Mouse (Mus musculus) monocyte, adult 2 months (primary cell): ENCODE data around the gene Neo1.

Experiments
- DNase-seq, 2 experiments: peaks; one replicate each; pipeline ENCODE4 v3.0.0; 2022; ENCODE audit warnings: low spot score in 2 of 2, low read depth in 1 of 2

Neo1 gene

DNA sequence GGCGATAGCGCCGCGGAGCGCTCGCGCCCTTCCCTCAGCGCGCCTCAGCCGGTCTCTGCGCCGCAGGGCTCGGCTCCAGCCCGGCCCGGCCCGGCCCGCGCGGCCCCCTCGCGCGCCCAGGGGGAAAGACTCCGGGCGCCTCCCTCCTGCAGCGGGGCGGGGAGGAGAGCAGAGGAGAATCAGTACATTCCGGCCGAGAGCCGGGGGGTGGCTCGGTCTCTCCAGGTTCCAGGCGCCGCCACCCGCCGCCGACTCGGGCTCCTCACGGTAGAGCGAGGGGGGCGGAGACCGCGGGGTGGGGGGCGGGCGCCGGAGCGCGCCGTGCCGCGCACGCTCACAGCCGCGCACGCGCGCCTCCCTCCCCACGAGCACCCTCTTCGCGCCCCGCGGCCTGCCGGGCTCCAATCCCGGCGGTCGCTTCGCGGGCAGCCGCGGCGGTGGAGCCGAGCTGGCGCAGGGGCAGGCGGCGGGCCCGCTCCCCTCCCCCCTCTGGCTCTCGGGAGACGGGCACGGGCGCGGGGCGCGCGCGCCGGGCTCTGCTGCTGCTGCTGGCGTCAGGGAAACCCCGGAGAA, at the start of gene Neo1:
Gene Neo1 (minus strand): TSS at position 283 of the 573 bp plus-strand sequence.
- DNase-seq, result no peak

DNA sequence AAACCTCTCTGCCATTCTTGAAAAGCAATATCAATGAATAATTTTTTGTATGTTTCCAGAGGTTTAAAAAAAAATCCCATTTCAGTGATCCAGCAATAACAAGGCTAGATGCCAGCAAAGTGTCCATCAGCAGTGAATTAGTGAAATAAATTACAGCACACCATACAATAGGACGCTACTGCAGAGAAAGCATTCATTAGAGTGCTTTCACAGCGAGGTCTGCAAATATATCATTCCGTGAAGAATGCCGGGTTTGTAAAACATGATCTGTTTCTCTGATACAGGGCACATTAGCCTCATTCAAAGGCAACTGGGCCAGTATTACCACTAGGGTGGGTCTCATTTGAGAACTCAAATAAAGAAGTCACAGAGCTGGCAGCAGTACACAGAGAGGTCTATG, 39.4 kb upstream of the Neo1 start:
- DNase-seq, result no peak

DNA sequence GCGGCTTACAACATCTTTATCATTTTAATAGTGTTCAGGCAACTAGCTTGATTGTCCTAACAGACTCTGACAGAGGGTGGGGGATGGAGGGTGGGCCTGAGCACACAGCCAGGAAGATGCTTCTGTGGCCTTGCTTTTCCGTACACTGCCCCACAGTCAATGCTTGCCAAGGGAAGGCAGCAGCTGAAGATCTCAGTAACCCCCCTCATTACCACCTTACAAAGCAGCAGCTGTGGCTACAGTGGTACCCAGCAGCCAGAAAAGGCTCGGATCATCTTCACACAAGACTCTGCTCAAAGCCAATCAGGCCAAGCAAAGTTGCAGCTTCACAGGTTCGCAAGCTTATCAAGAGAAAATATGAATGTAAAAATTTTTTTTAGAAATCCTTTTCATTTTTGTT, 37.6 kb upstream of the Neo1 start:
- no peak for DNase-seq

DNA sequence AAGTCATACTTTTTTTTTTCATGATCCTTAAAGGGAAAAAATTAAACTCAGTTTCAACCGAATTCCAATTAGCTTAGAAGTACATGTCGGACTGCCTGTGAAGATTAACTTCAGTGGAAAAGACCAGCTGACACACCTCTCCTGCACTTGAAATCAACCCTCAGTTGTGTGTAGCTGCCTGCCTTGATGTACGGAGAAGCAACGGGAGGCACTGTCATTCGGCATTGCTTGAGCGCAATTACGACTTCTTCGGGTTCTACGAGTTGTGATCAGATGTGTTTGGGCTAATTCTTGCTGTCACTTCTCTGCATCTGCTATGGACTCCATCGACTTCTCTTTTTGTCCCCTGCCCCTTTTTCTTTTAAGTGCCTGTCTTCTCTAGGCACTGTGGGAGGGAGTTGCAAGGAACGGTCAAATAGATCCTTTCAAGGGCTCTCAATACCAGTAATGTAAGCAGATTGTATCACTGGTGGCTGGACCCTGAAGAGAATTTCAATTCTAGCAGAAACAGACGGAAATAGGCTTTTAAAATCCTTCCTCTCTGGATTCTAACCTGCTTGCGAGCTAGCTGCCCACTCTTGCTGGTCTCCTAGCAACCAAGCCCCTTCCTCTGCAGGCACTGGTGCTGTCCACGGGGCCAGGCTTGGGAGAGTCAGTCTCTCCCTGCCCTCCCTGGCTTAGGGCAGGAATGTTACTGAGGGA, 36.0 kb upstream of the Neo1 start:
- DNase-seq, result no peak

DNA sequence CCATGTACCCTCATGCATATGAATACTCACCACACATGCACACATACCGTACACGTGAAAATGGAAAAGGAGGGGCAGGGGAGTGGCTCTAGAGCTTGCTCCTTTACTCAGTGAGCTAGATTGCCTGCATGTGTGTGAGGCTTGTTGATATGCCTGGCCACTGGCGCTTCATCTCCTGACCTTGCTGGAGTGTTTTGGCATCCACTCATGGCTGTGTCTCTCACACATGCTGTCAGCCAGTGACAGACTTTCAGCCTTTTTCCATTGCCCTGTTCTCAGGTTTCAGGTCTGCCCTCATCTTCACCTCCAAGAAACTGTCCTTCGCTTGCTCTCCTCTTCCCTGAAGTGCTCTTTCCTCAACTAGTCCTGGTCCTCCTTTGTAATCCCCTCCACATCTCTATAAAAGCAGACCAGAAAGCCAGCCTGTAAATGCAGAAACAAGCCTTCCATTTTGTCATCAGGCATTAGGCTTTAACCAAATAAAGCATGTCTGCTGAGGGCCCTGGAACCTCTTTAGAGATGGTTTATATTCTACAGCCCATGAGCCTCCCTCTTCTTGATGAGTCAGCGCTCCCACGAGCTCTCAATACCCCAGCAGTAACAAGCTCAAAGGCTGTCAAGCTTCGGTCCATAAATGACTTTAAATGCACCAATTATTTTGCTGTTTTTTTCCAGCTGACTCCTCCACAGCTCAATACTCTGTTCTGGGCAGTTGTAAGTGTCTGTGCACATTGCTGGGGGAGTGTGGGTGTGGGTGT, 35.2 kb upstream of the Neo1 start:
- DNase-seq, result no peak

DNA sequence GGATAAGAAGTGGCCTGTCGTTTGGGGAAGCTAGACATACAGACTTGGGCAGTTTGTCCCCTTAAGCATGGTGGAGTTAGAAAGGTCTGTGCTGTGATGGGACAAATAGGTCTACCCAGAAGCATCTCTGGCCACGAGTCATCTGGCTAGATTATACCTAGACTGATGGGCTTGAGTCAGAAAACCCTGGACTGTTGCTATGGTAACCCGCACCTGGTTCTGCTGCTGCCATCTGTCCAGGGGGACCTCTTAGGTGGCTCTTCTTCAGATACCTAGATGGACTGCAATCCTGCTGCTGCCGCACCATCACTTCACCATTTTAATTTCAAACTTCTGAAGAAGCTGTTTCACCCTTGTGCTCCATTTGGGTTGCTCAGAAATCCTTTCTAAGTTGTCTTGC, 34.0 kb upstream of the Neo1 start:
- DNase-seq, result no peak

DNA sequence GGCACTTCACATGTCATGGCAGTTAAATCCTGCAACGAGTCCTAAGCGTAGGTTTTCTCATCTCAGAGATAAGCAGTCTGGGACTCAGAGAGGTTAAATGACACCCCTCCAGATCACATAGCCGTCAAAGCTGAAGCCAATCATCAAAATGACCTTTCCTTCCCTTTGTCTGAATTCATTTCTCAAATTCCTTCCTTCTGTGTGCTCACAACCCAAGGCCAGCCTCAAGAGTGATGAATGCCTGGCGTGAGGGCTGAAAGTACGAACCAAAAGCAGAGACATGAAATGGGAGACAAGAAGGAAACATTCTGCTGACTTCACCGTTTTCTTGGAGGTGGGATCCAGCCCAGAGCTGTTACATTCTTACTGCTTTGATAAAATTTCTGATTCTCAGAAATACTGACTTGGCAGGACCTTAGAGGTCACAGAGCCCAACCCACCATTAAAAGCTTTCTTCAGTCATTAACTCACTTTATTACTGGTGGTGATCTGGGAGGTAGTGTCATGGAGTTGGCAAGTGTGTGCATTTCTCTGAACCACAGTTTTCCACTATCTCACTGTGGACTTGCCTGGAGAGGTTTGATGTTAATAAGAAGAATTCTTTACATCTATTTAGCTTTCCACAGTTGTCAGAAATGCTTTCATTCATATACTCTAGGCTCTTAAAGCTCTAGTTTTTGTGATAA, 29.5 kb upstream of the Neo1 start:
- no peak for DNase-seq

DNA sequence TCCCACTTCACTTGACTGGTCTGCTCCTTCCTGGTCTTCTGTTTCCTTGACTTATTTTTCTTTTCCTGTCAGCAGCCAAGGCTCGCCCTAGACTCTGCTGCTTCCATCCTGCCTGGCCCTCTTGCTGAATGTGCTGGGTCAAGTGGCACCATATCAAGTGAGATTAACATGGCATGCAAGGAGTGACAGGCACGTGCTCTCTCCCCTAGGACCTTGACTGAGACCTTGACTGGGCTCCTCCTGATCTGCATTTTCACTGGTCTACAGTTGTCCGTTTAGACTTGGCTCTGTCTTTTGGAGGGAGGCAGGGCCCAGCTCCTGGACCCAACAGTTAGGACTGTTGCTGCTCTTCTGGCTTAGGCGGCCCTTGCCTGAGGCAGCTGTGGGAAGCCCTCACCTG, 26.2 kb upstream of the Neo1 start:
- no peak for DNase-seq

DNA sequence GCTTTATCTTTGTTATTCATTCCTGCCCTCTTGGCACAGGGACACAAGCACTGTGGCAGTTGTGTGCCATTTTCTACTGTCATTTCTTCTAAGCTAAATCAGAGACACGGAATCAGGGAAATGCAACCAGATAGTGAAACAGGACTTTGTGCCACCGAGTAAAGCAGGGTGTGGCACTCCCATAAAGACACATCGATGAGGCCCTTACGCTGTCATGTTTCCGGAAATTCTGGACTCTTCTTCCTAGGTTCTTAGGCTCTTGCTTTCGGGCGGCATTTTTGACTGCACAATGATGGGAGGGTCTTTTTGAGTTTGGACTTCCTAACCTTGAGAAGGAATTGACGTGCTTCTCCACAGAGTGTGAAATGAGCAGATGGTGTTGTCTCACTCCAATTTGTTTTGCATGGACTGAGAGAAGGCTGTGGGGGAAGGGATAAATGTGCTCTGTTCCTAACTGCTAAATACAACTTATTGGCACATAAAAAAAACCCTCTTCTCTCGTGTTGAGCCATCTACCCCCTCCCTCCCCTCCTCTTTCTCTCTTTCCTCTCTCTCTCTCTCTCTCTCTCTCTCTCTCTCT, 23.9 kb upstream of the Neo1 start:
- no peak for DNase-seq

DNA sequence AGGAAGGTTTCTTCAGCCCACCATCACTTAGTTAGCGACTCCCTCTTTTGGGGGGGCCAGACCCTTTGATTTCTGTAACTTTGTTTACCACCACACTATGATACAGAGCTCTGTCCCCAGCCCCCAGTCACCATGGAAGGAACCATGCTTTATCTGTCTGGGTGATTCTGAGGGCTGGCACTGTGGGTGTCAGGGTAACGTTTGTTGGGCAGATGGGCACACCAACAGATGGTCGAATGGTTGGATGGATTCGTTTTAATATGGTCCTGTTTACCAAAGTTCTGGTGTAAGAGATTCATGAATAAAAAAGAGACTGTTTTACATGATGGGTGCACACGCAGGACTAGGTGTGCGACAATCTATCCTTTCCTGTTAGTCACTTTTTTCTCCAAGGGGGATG, 22.9 kb upstream of the Neo1 start:
- DNase-seq, result no peak

DNA sequence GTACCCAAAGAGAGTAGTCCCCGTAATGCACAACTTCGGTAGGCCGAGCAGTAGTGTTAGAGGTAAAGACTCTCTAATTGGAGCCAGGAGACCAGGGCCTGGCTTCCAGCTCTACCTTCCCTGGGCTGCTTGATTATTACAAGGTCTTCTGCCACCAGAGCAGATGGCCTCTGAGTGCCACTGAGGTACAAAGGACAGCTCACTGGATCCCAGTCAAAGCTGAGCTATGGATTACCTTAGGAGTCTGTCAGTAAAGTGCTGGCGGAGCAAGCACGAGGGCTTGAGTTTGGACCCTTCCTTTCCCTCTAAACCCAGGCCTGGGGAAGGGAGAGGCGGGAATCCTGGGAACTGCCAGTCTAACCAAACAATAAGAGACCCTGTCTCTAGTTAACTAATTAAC, 21.8 kb upstream of the Neo1 start:
- DNase-seq, result no peak

DNA sequence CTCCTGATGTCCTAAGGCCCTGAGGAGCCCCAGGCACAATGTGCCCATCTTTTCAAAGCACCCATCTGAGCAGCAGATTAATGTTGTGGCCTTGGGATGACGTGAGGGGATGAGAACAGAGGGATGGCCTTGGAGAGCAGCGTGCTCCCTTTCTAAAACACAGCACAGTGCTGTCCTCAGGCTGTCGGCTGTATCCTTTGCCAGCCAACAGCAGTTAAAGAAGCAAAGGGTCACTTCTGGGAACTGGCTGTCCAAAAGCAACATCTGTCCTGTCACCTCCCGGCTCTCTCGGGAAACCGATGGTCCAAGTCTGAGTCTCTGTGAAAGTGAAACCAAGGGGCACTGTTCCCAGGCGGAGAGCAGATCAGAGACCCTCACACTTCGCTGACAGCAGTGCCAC, 20.0 kb upstream of the Neo1 start:
- no peak for DNase-seq

DNA sequence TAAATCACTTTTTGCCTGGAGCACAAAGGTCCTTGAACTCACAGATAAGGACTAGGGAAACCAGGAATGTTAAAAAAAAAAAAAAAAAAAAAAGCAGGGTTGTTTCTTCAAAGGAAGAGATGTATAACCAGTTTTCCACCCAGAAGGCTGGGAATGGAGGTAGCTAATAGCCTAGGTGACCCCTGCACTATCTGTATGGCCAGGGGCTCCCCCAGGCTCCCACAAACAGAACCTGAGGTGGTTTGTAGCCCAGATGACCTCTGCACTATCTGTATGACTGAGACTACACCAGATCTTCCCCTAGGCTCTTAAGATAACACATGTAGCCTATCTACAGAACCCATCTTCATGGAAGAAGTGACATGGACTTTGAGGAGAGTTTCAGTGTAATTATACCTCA, 5.6 kb upstream of the Neo1 start:
- no peak for DNase-seq

DNA sequence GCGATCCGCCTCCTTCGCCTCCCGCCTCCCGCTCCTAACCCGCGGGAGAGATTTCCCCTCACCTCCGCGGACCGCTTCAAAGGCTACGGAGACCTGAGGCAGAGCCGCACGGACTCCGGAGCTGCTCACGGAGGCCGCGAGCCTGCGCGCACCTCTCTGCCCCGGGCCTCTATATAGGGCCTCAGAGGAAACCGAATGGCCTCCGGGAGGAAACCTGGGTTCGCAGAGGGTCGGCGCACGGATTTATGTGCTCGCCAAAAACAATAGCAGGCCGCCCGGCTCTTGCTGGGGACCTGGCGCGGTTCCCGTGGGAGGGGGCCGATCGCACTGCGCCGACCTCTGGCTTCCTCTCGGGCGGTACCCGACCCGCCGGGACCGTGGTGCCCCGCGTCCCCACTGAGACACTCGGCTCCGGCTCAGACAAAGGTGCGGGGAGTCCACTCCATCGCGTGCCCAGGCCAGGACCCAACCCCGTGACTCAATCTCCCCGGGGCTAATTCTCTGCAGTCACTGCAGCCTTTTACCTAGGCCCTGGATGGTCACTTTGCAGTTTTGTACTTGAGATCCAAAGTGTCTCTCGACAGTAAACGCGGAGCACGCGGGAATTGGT, 596 bp upstream of the Neo1 start:
- no peak for DNase-seq

DNA sequence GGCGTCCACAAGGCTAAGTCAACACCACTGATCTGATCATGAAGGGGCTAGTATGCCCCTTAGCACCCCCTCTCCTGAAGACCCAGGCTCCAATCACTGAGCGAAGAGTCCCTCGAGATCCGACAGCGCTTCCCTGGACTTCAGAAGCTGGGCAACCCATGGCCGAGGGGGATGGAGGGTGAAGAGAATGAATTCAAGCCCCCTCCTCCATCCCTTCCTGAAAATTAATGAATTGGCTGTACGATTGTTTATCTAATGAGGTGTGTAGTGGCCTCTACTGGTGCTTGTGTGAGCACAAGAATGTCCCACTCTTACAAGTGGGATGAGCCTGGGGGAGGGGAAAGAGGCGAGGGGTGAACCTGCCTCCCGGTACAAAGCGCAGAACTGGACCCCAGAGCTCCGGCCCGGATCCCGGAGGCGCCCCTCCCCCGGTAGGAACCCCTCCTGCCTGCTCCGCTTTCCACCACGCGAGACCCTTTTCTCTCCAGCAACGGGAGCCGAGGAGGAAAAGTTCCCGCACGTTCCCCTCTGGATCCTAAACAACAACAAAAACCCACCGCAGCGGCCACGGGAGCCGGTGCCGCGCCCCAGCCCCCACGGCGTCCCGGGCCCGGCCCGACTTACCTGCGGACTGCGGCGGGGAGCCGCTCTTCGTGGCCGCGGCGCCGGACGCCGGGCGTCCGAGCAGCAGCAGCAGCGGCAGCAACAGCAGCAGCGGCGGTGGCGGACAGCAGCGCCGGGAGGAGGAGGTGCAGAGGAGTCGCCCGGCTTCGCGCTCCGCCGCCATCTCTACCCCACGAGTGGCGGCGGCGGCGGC, 691 bp downstream of the Neo1 start:
- DNase-seq, result no peak

DNA sequence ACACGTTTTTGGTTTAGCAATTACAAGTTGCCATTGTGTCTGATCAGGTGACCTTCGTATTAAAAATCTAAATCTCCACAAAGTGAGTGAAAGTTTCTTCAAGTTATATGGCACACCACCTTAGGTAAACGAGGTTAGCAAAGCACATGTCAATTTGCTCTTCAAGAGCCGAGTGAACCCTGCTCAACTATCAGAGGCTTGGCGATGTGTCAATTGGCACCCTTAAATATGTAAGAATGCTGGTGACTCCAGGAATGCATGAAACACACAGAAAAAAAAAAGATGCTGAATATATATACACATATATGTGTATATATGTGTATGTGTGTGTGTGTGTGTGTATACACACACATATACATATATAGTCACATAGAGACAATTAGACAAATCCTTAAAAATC, 1.4 kb downstream of the Neo1 start:
- DNase-seq, result no peak

DNA sequence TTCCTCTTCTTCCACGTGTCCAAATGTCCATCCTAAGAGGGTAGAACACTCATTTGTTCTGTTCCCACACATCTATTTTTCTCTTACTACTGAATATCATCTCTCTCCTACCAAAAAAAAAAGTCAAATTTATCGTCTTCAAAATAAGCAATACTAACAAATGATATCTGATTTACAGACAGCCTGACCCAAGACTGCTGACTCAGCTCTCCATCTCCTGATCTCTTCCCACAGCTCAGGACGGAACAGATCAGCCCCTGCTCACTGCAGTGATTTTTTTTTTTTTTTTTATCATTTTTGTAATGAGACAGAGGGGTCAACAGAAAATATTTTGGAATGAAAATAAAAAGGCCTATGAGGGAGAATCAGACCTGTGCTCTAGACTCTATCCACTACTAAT, 2.7 kb downstream of the Neo1 start:
- DNase-seq, result no peak

DNA sequence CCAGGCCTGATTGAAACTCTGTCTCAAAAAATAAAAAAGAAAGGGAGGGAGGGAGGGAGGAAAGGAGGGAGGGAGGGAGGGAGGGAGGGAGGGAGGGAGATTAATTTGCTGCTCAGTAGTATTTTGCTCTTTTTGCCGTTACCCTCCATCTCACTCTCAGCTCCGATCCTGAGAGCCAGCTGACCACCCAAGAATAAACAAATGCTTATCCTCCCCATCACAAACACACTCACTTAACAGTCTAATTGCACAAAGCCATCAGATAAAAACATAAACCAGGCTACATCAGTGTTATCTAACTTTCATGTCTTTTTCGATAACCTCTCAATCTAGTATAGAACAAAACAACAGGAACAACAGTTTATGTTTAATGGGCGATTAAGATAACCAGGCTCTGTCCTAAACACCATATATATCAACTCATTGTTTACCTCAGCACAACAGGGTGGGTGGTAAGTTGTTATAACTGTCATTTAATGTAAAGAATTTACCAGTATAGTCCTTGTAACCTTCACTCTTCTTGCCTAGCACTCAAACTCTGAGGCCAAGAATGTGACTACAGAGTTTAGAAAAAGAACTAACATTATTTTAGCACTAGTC, 11.9 kb downstream of the Neo1 start:
- no peak for DNase-seq

DNA sequence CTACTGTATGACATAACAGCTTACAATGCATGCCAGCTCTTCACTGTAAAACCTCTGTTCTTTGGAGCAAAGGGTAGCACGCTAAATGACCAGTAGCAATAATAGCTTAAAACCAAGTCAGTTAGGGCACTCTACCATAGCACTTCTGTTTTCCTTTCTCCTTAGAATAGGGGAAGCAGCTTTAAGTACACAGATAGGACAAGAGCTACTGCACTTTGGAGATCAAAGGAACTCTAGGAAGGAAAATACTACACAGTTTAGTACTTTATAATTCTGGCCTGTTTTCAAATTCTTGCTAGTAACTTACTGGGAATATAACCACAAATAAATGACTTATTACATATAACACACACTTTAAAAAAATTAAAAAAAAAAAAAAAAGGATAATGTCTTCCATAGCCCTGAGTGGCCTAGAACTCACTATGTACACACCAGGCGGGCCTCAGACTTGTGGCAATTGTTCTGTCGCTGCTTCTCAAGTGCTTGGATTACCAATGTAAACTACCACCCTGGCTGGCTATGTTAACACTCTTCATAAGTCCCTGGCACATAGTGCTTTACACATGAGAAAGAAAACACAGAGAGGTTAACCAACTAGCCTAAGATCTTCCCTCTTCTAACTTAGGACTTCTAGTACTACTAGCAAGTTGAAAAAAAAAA, 20.1 kb downstream of the Neo1 start:
- no peak for DNase-seq
